Mouse (Mus musculus): ENCODE measurements around the gene Hemk1.

- TF ChIP-seq CTCF (IDR thresholded peaks at IDR 0.05; ENCODE audit: control insufficient read depth, insufficient read depth, insufficient read length) (no peak), MYOG (IDR thresholded peaks at IDR 0.05; ENCODE audit: control insufficient read depth, extremely low read depth, insufficient read length) (no peak)
Measured at GRCm38 (mm10) chr9:107308346-107309000, 29.7 kb downstream of the Hemk1 start.

Measured in C2C12 (cell line).